Mouse (Mus musculus) lung, adult 18-20 months (tissue): ENCODE measurements around the gene Hoxd10.

Source experiments
- DNase-seq, 2 experiments: peaks; one replicate each; pipeline ENCODE4 v3.0.0; 2022; ENCODE audit warnings: mixed read lengths in 2 of 2

The Hoxd10 gene

DNA sequence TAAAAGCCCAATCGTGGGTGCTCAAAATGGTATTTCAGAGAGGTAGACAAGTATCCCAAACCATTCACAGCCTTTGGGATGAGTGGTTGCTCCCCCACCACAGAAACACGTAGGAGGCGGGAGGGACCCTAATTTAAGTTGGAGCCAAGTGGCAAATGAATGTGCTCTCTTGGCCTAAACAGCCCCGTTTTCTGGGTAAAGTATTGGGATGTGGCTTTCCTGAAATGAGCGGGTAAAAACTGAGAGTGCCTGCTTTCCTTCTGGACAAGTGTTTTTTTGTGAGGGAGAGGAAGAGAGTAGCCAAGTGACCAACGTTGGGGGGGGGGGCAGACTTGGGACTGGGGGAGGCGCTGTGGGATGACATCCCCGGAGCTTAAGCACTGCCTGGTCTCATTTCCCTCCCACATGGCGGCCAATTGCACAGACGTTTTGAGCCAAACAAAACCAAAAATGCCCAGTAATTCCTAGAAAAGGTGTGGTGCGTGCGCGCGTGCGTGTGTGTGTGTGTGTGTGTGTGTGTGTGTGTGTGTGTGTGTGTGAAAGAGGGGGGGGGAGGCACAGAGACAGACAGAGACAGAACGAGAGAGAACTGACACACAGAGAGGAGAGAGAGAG is 19.3 kb downstream of the Hoxd10 start:
- no peak for DNase-seq

DNA sequence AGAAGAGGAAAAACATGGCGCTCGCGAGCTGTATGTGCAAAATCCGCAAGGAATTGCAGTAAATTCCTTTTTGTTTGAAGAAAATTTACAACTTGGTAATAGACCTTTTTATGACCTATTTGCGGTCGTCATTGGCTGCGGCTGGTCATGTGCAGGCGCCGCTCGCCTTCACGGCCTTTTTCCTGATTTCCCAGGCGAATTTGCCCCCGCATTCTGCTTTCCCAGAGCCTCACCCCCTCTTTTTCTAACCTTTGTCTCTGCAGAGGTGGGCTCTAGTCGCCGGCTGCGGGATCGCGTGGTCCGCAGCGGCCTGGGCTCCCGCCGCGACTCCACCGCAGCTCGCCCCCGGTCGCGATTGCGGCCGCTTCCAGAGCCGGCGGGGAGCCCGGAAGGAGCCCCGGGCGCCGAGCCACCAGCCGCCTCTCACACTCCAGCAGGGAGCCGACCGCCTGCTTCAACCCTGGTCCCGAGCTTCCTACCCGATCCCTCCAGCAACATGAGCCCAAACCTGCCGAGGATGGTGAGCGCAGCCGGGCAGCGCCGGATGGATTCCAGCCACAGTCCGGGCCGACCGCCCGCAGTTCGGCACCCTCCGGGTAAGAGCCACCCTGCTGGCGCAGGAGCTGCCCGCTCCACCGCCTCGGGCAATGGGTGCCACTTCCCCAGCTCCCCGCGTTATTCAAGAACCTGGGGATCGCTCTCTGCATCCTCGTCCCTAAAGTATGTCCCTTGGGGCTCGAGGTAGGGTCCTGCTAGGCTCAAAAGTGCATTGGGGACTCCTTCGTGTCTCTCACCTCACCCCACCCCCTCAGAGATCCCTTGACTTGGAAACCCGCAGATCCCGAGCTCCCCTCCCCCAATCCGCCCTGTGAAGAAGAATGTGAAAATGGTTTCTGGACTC is 20.2 kb downstream of the Hoxd10 start, which contains the start of the genes Hoxd3 and Hoxd4:
Gene Hoxd3, plus strand, starts transcription at position 207 of the 901 bp plus-strand sequence.
Gene Hoxd4, plus strand, starts transcription at position 209 of the 901 bp plus-strand sequence.
- no peak for DNase-seq

DNA sequence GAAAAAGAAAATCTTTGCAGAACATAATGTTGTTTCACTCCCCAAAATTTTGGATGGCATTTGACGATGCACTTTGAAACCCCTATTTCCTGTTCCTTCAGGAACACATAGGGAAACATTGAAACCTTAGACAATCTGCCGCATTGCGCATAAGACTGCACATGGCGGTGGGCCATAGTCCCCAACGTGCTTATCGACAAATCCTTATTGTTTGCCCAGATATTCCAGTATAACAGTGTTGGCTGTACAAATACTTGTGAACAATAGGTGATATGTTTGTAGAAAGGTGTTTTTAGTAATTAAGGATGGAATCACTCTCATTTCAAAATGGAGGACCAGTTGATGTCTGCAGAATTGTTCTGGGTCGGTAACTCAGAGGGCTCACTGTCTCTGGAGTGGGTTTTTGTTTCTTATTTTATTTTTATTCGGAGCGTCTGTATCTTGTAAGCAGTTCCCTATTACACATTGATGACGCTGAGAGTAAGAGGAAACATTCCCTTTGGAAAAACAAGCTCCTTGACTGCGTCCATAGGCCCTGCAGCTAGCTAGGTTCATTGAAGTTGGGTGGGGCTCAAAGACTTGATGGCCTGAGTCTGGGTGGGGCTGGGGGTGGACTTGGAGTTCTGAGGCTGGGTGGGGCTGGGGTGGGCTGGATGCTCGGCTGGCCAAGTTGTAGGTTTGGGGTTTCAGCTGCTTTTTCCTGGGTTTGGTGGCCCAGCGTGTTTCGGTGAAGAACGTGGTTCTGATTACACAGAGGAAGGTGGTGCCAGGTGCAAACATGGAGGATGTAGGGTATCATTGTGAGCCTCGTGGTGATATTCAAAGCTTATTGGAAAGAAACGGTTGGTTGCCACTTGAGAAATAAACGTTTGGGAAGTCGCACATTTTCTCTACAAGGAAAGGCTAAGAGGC is 21.8 kb downstream of the Hoxd10 start:
- DNase-seq, result no peak

DNA sequence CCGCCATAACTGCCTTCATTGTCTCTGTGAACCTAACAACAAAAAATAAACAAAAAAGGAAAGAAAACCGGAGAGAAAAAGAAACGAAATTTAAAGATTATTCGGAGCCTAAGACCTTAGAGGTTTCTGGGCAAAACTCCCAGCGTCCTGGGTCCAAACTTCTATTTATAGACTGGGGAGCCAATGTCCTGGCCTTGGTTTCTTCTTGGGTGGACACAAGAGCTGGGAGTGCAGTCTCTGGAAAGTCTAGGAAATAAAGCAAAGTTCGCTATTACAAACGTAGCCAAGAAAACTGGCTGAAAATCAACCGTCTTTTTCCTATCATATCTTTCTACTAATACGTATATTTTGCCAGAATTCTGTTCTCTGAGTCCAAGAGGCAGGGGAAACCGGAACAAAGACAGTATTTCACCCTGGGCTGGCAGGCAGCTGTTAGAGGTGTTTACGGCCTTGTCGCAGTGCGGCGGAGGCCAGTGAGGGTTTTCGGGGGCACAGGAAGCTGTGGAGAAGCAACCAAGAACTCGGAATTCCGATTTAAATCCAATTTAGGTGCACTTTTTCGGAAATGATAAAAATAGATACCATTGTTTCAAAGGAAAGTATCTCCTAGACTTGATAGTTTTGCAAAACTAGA is 22.5 kb downstream of the Hoxd10 start:
- DNase-seq, result no peak

DNA sequence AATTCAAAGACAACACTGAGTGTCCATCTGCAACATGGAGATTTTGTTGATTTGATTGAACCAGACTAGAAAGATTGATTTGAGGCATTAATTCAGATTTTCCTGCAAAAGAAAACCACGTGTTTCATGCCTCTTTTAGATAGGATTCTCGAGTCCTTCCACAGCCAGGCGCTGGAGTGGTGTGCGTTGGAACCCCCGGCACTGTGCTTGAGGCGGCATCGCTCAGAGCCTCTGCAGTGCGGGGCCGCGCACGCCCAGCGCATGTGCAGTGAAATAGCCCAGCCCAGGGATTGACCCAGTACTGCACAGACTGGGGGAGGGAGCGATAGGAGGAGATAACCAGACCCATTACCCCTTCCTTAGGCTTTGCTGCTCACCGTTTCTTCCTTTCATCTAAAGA is 23.2 kb downstream of the Hoxd10 start:
- no peak for DNase-seq

DNA sequence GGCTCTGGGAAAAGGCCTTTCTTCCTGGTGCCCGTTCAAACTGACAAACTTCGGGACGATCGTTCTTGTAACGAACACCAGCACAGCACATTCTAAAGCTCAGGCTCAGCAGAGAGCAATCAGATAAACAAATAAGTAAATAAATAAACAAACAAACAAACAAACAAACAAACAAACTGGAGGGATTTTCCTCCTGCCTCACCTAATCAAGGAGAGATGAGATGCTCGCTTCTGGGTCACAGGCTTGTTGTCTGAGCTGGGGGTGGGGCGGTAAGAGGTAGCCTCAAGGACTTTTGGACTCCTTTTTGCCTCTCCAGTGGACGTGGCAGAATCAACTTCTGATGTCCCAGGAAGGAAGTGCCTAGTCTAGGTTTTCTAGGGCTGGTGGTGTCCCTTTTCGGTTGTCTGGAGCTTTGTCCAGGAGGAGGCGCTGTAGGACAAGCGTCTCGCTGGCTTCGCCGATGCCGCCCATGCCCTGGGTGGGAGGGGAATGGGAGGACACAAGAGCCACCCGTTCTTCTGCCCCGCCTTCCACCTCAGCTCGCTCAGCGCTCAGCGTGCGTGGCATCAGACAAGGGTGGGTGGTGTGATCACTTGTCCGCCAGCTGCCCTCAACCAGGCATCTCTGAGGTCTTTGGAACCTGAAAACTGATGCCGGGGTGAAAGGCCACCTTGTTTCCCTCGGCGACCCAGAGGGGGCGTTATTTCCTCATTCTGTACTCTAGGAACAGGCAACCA is 23.9 kb downstream of the Hoxd10 start:
- peak; percentile 66 to 77 for DNase-seq

DNA sequence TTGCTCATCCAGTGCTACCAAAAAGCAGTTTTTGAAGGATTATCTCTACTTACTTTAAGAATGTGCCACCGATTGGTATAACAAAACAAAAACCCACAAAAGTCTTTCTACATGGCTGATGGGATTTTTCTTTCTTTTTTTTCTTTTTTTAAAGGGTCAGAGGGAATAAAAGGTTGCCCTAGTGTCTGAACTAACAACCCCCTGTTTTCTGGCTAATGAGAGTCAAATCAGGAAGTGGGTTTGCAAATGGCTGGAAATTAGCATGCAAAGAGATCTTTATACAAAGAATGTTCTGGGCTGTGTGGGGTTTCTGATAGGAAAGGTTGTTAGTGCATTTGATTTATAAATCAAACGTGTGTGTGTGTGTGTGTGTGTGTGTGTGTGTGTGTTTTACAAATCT is 28.7 kb downstream of the Hoxd10 start:
- no peak for DNase-seq

DNA sequence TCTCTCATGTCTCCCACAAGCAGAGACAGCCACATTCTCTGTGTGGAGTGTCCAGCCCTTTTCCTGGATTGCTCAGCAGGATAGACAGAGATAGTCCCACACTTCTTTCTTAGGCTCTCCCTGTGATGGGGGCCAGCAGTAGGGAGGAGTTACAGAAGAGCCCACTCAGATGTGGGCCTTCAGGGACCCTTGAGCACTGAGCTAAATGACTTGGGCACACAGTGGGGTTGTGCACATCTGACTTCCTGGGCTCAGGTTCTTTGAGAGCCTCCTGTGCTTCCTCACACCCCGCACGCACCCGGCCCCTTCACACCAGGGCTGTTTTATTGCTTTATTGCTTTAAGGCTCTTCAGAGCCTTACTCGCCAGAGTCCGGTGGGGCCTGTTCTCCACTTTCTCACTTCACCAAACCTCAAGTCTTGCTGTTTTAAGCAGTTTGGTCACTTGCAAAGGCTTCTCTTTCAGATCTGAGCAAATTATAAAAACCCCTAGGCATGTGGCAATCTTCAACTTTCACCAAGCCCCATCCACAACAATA is 29.3 kb downstream of the Hoxd10 start:
- no peak for DNase-seq

DNA sequence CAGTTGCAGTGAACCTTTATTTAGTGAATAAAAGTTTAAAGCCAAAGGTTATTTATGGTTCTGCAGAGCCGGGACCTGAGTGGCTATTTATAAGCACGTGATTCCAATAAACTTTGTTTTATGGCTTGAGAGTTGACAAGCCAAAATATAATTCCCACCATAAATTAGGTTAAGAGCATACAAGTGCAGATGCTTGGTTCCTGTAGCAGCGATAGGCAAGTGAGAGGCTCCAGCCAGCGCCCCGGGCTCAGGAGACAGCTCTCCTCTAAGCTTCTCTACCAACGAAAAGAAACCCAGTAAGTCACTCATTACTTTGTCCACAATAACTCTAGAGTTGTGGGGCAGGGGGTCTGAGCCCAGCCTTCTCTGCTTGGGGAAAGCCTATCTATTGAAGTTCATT is 30.2 kb downstream of the Hoxd10 start:
- no peak for DNase-seq

DNA sequence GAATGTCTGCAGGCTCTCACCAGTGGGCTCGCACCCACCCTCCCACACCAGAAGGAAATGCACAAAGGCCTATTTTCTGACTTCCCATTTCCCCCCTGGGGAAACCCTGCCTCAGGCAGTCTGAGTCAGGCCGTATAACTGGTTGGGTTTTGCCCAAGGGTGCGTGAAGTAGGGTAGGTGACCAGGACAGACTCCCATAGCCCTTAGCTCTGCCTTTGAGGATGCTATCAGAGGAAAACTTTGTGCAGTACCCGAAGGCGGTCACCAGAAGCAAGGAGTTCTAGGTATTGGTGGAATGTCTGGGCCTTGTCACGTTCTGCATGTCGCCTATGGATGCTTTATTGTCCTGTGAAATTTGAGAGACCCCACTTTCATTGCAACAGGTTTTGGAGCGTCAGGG is 31.2 kb downstream of the Hoxd10 start:
- DNase-seq, result no peak

DNA sequence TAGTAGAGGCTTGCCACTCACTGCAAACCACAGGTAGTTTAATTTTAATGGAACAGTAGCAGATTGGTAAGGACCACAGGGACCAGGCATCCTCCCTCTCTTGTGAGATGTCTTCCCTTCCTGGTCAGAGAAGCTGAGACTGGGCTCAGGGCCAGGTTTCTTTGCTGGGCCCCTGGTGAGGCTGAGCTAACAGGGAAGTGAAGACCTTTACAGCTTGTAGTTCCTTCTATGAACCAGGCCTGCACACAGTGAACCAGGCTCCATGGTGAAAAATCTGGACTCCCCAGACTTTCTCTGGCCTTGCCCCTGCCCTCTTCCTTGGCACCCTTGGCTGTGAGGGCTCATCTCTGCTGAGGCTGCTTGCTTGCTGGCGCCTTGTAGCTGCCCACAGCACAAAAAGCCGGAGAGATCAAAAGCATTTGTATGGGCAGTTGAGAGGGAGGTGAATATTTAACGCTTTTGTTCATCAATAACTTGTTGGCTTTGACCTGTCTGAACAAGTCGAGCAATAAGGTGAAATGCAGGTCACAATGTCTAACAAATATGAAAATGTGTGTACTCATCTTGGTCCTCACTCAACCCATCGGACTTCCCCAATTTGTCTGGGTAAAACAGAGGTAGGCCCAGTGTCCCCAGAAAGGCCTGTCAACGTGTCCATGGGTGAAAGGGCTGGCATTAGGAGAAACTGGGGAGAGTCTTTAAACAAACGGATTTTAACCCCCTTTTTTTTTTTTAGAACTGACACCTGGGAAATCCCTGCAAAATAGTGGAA is 32.7 kb downstream of the Hoxd10 start:
- DNase-seq, result no peak

DNA sequence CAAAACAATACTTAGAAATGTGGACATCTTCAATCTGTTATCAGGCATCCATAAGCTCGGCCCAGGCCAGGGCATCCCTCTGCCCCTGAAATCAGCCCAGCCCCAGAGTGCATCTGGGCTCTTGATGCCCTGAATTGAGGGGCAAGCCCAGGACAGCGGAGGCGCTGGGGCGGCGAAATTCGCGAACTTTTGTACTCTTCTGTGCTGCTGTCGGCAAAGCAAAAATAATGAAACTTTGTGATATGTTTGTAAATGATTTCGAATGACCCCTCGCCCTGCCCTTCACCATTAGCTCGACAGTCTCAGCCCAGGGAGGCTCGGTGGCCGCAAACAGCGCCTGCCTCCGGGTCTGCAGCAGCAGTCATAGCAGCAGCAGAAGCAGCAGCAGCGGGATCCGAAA is 33.4 kb downstream of the Hoxd10 start:
- DNase-seq, result no peak

DNA sequence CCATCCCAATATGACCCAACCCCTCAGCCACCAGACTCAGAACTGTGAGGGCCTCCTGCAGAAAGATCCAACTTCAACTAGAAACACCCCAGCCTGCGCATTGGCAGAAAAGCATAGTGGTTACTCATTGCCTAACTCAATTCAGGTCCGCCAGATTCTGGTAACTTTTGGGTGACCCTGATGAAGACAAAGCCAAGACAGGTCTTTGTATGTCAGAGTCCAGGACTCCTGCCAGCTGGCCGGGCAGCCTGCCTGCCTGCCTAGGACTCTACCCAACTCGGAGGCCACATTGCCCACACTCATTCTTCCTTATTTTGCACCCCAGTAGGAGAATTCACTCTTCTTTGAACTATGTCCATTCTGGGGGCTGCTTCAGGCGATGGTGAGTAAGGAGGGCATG is 34.8 kb downstream of the Hoxd10 start, which contains the start of gene Gm28230:
Gene Gm28230, plus strand, starts transcription at position 178 of the 400 bp plus-strand sequence.
- DNase-seq, result no peak

DNA sequence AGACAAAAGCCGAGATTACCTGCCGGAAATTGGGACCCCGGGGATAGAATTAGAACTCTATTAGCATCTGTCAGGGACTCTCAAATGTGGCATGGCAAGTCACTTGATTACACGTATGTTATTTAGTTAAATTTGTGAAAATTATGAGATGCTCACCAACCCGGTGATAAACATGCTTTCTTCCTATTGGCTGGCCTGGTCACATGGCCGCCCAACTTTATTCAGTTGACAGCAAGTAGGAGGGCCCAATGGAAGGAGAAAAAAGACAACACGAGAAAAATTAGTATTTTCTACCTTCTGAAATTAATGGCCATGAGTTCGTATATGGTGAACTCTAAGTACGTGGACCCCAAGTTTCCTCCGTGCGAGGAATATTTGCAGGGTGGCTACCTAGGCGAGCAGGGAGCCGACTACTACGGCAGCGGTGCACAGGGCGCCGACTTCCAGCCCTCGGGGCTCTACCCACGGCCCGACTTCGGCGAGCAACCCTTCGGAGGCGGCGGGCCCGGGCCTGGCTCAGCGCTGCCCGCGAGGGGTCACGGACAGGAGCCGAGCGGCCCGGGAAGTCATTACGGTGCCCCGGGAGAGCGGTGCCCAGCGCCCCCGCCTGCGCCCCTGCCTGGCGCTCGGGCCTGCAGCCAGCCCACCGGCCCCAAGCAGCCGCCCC is 35.4 kb downstream of the Hoxd10 start:
- no peak for DNase-seq

DNA sequence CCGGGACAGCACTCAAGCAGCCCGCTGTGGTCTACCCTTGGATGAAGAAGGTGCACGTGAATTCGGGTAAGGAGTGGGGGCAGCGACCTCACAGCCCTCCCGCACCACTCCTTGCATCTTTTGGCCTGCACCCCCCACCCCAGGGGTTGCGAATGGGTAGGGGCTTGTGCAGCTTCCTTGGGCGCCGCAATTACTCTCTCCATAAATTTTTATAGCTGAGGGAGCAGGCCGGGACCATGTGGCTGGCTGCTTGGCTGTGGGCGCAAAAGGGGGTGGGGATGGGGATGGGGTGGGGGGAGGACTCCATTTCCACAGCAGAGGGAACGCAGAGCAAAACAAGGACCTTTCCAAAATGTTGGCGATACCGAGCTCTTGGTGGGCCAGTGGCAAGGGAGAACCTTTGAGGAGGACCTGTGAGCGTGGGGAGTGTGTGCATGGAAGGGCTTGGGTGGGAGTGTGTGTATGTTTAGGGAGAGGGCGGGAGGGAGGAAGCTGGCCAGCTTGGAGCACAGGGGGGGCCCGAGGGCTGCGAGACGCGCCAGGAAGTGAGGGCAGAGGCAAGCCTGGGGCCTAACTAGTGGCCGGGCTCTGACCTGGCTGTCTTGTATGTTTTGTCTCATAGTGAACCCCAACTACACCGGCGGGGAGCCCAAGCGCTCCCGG is 36.0 kb downstream of the Hoxd10 start:
- no peak for DNase-seq

DNA sequence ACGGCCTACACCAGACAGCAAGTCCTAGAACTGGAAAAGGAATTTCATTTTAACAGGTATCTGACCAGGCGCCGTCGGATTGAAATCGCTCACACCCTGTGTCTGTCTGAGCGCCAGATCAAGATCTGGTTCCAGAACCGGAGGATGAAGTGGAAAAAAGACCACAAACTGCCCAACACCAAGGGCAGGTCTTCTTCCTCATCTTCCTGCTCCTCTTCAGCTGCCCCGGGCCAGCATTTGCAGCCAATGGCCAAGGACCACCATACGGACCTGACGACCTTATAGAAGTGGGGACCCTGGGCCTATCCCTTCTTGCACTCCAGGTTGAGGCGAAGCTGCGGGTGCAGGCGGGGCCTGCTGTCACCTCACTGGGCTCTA is 36.6 kb downstream of the Hoxd10 start:
- DNase-seq, result no peak

DNA sequence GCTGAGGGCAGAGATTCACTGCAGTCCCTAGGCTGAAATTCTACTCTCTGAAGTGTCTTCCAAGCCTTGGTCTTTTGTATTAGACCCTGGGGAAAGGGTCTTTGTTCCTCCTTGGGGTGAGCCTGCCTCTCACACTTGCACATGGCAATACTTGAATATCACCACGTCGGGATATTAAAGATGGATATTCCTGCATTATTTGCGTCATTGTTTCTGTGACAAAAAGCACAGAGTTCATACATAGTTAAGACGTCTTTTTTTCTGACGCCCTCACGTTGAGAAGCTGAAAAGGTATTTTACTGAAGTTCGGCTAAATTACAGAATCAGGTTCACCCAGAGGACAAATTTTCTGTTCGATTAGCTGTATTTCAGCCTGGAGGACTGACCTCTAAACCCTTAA is 38.6 kb downstream of the Hoxd10 start:
- no peak for DNase-seq

DNA sequence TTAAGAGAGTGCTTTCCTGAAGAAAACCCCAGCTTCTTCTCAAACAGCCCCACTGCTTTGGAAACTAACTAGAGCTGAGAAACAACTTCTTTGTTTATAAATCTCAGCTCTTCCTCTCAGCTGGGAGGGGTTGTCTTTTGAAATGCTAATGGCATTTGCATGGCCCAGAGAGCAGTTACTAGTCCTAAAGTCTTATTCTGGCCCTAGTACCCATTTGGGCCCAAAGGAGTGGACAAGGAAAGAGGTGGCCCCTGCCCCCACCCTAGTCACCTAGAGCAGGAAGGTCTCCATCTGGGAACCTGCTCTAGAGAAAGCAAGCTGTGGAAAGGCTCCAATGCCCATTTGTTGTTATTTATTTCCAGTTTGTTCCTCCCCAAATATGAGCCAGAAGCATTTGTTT is 39.3 kb downstream of the Hoxd10 start:
- DNase-seq, result no peak

DNA sequence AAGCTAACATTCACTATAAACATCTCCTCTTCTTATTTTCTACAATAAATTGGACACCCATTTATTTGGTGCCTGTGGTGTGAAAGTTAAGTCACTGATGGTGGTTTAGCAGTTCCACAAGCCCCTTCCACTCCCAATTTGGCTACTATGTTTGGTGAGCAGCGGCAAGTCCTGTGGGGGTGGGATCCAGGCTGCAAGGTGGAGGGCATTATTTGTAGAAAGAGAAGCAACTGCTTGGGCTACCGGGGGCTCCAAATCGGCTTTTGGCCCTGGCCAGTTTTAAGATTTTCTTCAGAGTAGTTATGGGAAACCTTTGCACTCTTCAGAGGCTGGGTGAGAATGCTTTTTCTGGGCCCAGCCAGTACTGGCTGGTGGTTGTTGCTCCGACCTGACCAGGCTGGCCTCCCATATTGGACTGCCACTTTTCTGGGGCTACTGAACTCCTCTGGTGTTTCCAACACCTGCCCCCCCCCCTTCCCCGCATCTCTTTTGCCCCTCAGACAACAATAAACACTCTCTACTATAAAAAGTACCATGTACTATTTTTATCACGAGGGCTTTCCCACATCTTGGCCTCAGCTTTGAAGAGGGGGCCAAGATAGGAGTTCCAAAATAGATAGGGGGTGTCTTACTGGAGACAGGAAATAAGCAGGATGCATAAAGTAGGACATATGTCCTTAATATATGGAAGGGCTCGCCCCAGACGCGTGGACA is 40.2 kb downstream of the Hoxd10 start:
- no peak for DNase-seq
